Mouse (Mus musculus) kidney, embryonic 14.5 days (tissue): ENCODE measurements around the gene Knl1. TPM values are rescaled to one million over a fixed set of nuclear protein-coding genes. Genes with fewer than 3 reads are reported as not detected.

ENCODE experiments used
- ATAC-seq: fragments of 200-750 bp; cut with Nextera tagmentation; 2 replicates; pipeline ENCODE4 v1.8.0; 2017; ENCODE audit warnings: moderate number of reproducible peaks, mild to moderate bottlenecking, moderate TSS enrichment, moderate library complexity; ENCODE audit not compliant: low FRiP score, low TSS enrichment
- H3K27ac ChIP-seq: fragments of 300-500 bp; sonication (generic); 2 replicates; pipeline ENCODE4 v1.5.1; 2014; ENCODE audit warnings: low read depth, mild to moderate bottlenecking, low read length, moderate library complexity, mixed read lengths
- H3K27me3 ChIP-seq: fragments of 300-500 bp; sonication (generic); 2 replicates; pipeline ENCODE4 v1.6.1; 2014; ENCODE audit warnings: mild to moderate bottlenecking, low read length; ENCODE audit not compliant: control insufficient read depth, insufficient read depth
- H3K36me3 ChIP-seq: fragments of 300-500 bp; sonication (generic); 2 replicates; pipeline ENCODE4 v1.6.1; 2014; ENCODE audit warnings: low read length, mixed read lengths; ENCODE audit not compliant: control insufficient read depth, insufficient read depth
- H3K4me1 ChIP-seq: fragments of 300-500 bp; sonication (generic); 2 replicates; pipeline ENCODE4 v1.6.1; 2014; ENCODE audit warnings: low read length, mixed read lengths; ENCODE audit not compliant: control insufficient read depth, insufficient read depth
- H3K4me2 ChIP-seq: fragments of 300-500 bp; sonication (generic); replicated peaks from 2 replicates; pipeline ENCODE4 v1.6.1; 2014; ENCODE audit warnings: low read depth, mild to moderate bottlenecking, low read length
- H3K4me3 ChIP-seq: fragments of 300-500 bp; sonication (generic); 2 replicates; pipeline ENCODE4 v1.5.1; 2014; ENCODE audit warnings: mild to moderate bottlenecking, low read length
- H3K9ac ChIP-seq: fragments of 300-500 bp; sonication (generic); 2 replicates; pipeline ENCODE4 v1.6.1; 2014; ENCODE audit warnings: low read depth, mild to moderate bottlenecking, low read length, moderate library complexity
- H3K9me3 ChIP-seq: fragments of 300-500 bp; sonication (generic); 2 replicates; pipeline ENCODE4 v1.6.1; 2016; ENCODE audit warnings: low read length; ENCODE audit not compliant: control insufficient read depth
- WGBS: fragments of 180-500 bp; shearing (Covaris S2); extraction: QIAGEN DNeasy Blood & Tissue Kit; methylation state at CpG from one replicate; pipeline ENCODE4 v1.1.7; 2014; 5-methylcytosine and 5-hydroxymethylcytosine counted together
- polyA plus RNA-seq: library from polyadenylated mRNA; unstranded; fragments of >200 nt; fragmentation: Nextera tagmentation; extraction: Ambion mirVana; gene quantifications from 2 replicates; pipeline ENCODE4 v1.2.1, GENCODE M21; 2014

Gene Knl1
- polyA plus RNA-seq, 1 experiment from 2014 or later = 48.3 TPM

GRCm38 (mm10) chr2:119017647-119018046, 29.3 kb upstream of the Knl1 start:
- Histone ChIP-seq H3K36me3 (peaks cover 22% of the 10 kb centered on the region), H3K27ac (no peak overlapping the region), H3K9me3 (peaks cover 4% of the 10 kb centered on the region; the same call in 1 of the 2 replicates), H3K4me2 (no peak overlapping the region), H3K4me3 (no peak overlapping the region), H3K27me3 (no peaks in the 10 kb centered on the region), H3K4me1 (peaks cover 11% of the 10 kb centered on the region; the same call in 1 of the 2 replicates), H3K9ac (no peak overlapping the region)
- no peak for ATAC-seq
- WGBS = 97% methylated on average over 3 of the region's 3 CpGs

- WGBS = 34% methylated on average over 22 of the region's 22 CpGs
- Histone ChIP-seq H3K36me3 (peaks cover 22% of the 10 kb centered on the region), H3K27me3 (no peaks in the 10 kb centered on the region), H3K4me3 (no peak overlapping the region), H3K27ac (peak overlapping the region; percentile 71; the same call in 1 of the 2 replicates), H3K4me2 (peak overlapping the region; percentile 32; the same call in 1 of the 2 replicates), H3K4me1 (peaks cover 11% of the 10 kb centered on the region; the same call in 1 of the 2 replicates), H3K9me3 (peaks cover 4% of the 10 kb centered on the region; the same call in 1 of the 2 replicates), H3K9ac (0 out of 2 replicates have a peak overlapping the region, but pooled peaks have one; percentile 23)
- peak; percentile 68; the same call in 1 of the 2 replicates for ATAC-seq
Observed at GRCm38 (mm10) chr2:119018391-119019122, 28.4 kb upstream of the Knl1 start.

GRCm38 (mm10) chr2:119019131-119019530, 27.8 kb upstream of the Knl1 start:
- Histone ChIP-seq H3K27ac (peak overlapping the region; percentile 71; the same call in 1 of the 2 replicates), H3K9ac (0 out of 2 replicates have a peak overlapping the region, but pooled peaks have one; percentile 23), H3K27me3 (no peaks in the 10 kb centered on the region), H3K4me1 (peaks cover 11% of the 10 kb centered on the region; the same call in 1 of the 2 replicates), H3K4me3 (no peak overlapping the region), H3K36me3 (peaks cover 22% of the 10 kb centered on the region), H3K9me3 (peaks cover 4% of the 10 kb centered on the region; the same call in 1 of the 2 replicates), H3K4me2 (peak overlapping the region; percentile 32; the same call in 1 of the 2 replicates)
- 9% methylated on average over 5 of the region's 5 CpGs for WGBS
- ATAC-seq = peak; percentile 57; the same call in 1 of the 2 replicates

- Histone ChIP-seq H3K4me2 (no peak overlapping the region), H3K27me3 (no peaks in the 10 kb centered on the region), H3K36me3 (peaks cover 22% of the 10 kb centered on the region), H3K9ac (0 out of 2 replicates have a peak overlapping the region, but pooled peaks have one; percentile 7), H3K27ac (no peak overlapping the region), H3K4me3 (no peak overlapping the region), H3K4me1 (peaks cover 11% of the 10 kb centered on the region; the same call in 1 of the 2 replicates), H3K9me3 (peaks cover 4% of the 10 kb centered on the region; the same call in 1 of the 2 replicates)
- no peak for ATAC-seq
- 62% methylated on average over 4 of the region's 4 CpGs for WGBS
Observed at GRCm38 (mm10) chr2:119019538-119019937, 27.4 kb upstream of the Knl1 start.

GRCm38 (mm10) chr2:119023154-119023660, 23.7 kb upstream of the Knl1 start:
- WGBS = 92% methylated on average over 6 of the region's 6 CpGs
- Histone ChIP-seq H3K9me3 (no peaks in the 10 kb centered on the region), H3K4me1 (peaks cover 6% of the 10 kb centered on the region; the same call in 1 of the 2 replicates), H3K4me3 (no peak overlapping the region), H3K4me2 (no peak overlapping the region), H3K36me3 (peaks cover 28% of the 10 kb centered on the region), H3K9ac (no peak overlapping the region), H3K27ac (no peak overlapping the region), H3K27me3 (no peaks in the 10 kb centered on the region)
- ATAC-seq = no peak

GRCm38 (mm10) chr2:119024536-119025238, 22.2 kb upstream of the Knl1 start:
- no peaks in the 10 kb centered on the region for H3K9me3 ChIP-seq

GRCm38 (mm10) chr2:119025239-119025616, 21.7 kb upstream of the Knl1 start:
- no peak overlapping the region for H3K4me3 ChIP-seq
- 87% methylated on average over 4 of the region's 4 CpGs for WGBS
- no peak overlapping the region for H3K27ac ChIP-seq
- H3K27me3 ChIP-seq = no peaks in the 10 kb centered on the region
- H3K4me2 ChIP-seq = no peak overlapping the region
- peaks cover 7% of the 10 kb centered on the region for H3K4me1 ChIP-seq
- no peak for ATAC-seq
- no peaks in the 10 kb centered on the region for H3K9me3 ChIP-seq
- H3K36me3 ChIP-seq = peaks cover 28% of the 10 kb centered on the region
- H3K9ac ChIP-seq = no peak overlapping the region

More at GRCm38 (mm10) chr2:119024536-119025238, 22.2 kb upstream of the Knl1 start:
- H3K36me3 ChIP-seq = peaks cover 28% of the 10 kb centered on the region
- no peaks in the 10 kb centered on the region for H3K27me3 ChIP-seq
- H3K9ac ChIP-seq = no peak overlapping the region
- H3K27ac ChIP-seq = no peak overlapping the region
- H3K4me2 ChIP-seq = no peak overlapping the region
- peaks cover 7% of the 10 kb centered on the region for H3K4me1 ChIP-seq
- no peak for ATAC-seq
- WGBS = 73% methylated on average over 9 of the region's 9 CpGs
- H3K4me3 ChIP-seq = no peak overlapping the region

- no peak overlapping the region for H3K4me3 ChIP-seq
- H3K27ac ChIP-seq = no peak overlapping the region
Observed at GRCm38 (mm10) chr2:119026951-119027350, 20.0 kb upstream of the Knl1 start.

More at GRCm38 (mm10) chr2:119026951-119027350, 20.0 kb upstream of the Knl1 start:
- WGBS = 90% methylated on average over 4 of the region's 4 CpGs
- Histone ChIP-seq H3K36me3 (peaks cover 16% of the 10 kb centered on the region; the same call in 1 of the 2 replicates), H3K9ac (no peak overlapping the region), H3K27me3 (no peaks in the 10 kb centered on the region), H3K4me2 (no peak overlapping the region), H3K4me1 (peaks cover 7% of the 10 kb centered on the region), H3K9me3 (no peaks in the 10 kb centered on the region)
- no peak for ATAC-seq
